Mouse (Mus musculus): ENCODE measurements around the gene Fam117a. TPM values are rescaled to one million over a fixed set of nuclear protein-coding genes. Genes with fewer than 3 reads are reported as not detected.

Gene Fam117a
- polyA plus RNA-seq, 1 experiment from 2014 or later, result 2.2 TPM

- no peak overlapping the region for H3K4me3 ChIP-seq
- peaks cover 9% of the 10 kb centered on the region for H3K4me1 ChIP-seq
- H3K36me3 ChIP-seq (replicated peaks), result no peaks in the 10 kb centered on the region
- no peaks in the 10 kb centered on the region for H3K27me3 ChIP-seq (replicated peaks)
- H3K27ac ChIP-seq, result no peak overlapping the region
- H3K9me3 ChIP-seq, result no peaks in the 10 kb centered on the region
- H3K4me2 ChIP-seq, result no peak overlapping the region
- no peak overlapping the region for H3K9ac ChIP-seq
- 88% methylated on average over 2 of the region's 2 CpGs for WGBS
- no peak for ATAC-seq (replicated peaks)
Measured at GRCm38 (mm10) chr11:95420880-95421435, 84.1 kb downstream of the Fam117a start.

GRCm38 (mm10) chr11:95423505-95423904 lies 86.7 kb downstream of the Fam117a start:
- H3K4me1 ChIP-seq, result no peaks in the 10 kb centered on the region
- no peak for ATAC-seq (replicated peaks)
- no peaks in the 10 kb centered on the region for H3K9me3 ChIP-seq
- no peak overlapping the region for H3K4me2 ChIP-seq
- no peak overlapping the region for H3K9ac ChIP-seq
- no peak overlapping the region for H3K4me3 ChIP-seq
- no peaks in the 10 kb centered on the region for H3K36me3 ChIP-seq (replicated peaks)
- 84% methylated on average over 3 of the region's 3 CpGs for WGBS
- H3K27ac ChIP-seq, result no peak overlapping the region
- H3K27me3 ChIP-seq (replicated peaks), result no peaks in the 10 kb centered on the region

- Histone ChIP-seq H3K9ac (no peak overlapping the region), H3K9me3 (no peaks in the 10 kb centered on the region), H3K27me3 (replicated peaks) (no peaks in the 10 kb centered on the region), H3K4me2 (no peak overlapping the region), H3K27ac (no peak overlapping the region), H3K36me3 (replicated peaks) (no peaks in the 10 kb centered on the region), H3K4me3 (no peak overlapping the region), H3K4me1 (no peaks in the 10 kb centered on the region)
- WGBS, result 77% methylated on average over 2 of the region's 2 CpGs
- no peak for ATAC-seq (replicated peaks)
Measured at GRCm38 (mm10) chr11:95431344-95431743, 94.5 kb downstream of the Fam117a start.

Other genes with a start within 250 kb of the Fam117a start
- 0.17 and 0.20 TPM in 2 replicates for gene Dlx3, start 216.9 kb upstream of the Fam117a start, polyA plus RNA-seq (2015; fragmentation: Nextera tagmentation; extraction: Ambion mirVana)
- gene Dlx4, start 190.8 kb upstream of the Fam117a start, polyA plus RNA-seq (2015; fragmentation: Nextera tagmentation; extraction: Ambion mirVana), result not detected in 2 replicates
- gene Tac4, start 75.5 kb upstream of the Fam117a start, polyA plus RNA-seq (2015; fragmentation: Nextera tagmentation; extraction: Ambion mirVana), result not detected in 2 replicates
- 62.8 and 69.6 TPM in 2 replicates for gene Kat7, start 26.8 kb upstream of the Fam117a start, polyA plus RNA-seq (2015; fragmentation: Nextera tagmentation; extraction: Ambion mirVana)
- gene Slc35b1, start 47.7 kb downstream of the Fam117a start, polyA plus RNA-seq (2015; fragmentation: Nextera tagmentation; extraction: Ambion mirVana), result 143 TPM in 2 replicates
- 208 and 234 TPM in 2 replicates for gene Spop, start 77.1 kb downstream of the Fam117a start, polyA plus RNA-seq (2015; fragmentation: Nextera tagmentation; extraction: Ambion mirVana)
- 3.2 and 4.4 TPM in 2 replicates for gene Nxph3, start 177.6 kb downstream of the Fam117a start, polyA plus RNA-seq (2015; fragmentation: Nextera tagmentation; extraction: Ambion mirVana)